Mouse (Mus musculus): ENCODE data around the gene Gmeb1.
"Not testable (repeated sequence)": the region's sequence is repeated elsewhere in the genome, so short reads cannot be mapped to it uniquely, and the experiment has no call there.

The Gmeb1 gene

GRCm38 (mm10) chr4:132273166-132273565 is 11.8 kb upstream of the Gmeb1 start:
- no peak for DNase-seq

- DNase-seq, result peak; percentile 82
Measured at GRCm38 (mm10) chr4:132269740-132270560, 8.5 kb upstream of the Gmeb1 start.

- DNase-seq, result no peak
Measured at GRCm38 (mm10) chr4:132268871-132269739, 7.7 kb upstream of the Gmeb1 start.

- DNase-seq, result no peak
Measured at GRCm38 (mm10) chr4:132266835-132267349, 5.5 kb upstream of the Gmeb1 start.

GRCm38 (mm10) chr4:132263313-132263712 is 1.9 kb upstream of the Gmeb1 start:
- DNase-seq, result no peak

GRCm38 (mm10) chr4:132262358-132262616 is 885 bp upstream of the Gmeb1 start:
- DNase-seq, result no peak

GRCm38 (mm10) chr4:132260404-132261379 is 710 bp downstream of the Gmeb1 start:
- peak; percentile 40 for DNase-seq

GRCm38 (mm10) chr4:132259248-132259647 is 2.2 kb downstream of the Gmeb1 start:
- no peak for DNase-seq

- no peak for DNase-seq
Measured at GRCm38 (mm10) chr4:132256384-132256783, 5.0 kb downstream of the Gmeb1 start.

- DNase-seq, result no peak
Measured at GRCm38 (mm10) chr4:132254986-132255385, 6.4 kb downstream of the Gmeb1 start.

- DNase-seq, result no peak
Measured at GRCm38 (mm10) chr4:132253622-132254021, 7.8 kb downstream of the Gmeb1 start.

GRCm38 (mm10) chr4:132253128-132253527 is 8.3 kb downstream of the Gmeb1 start:
- DNase-seq, result no peak

- no peak for DNase-seq
Measured at GRCm38 (mm10) chr4:132251596-132251995, 9.8 kb downstream of the Gmeb1 start.

- DNase-seq, result no peak
Measured at GRCm38 (mm10) chr4:132247451-132247997, 13.9 kb downstream of the Gmeb1 start.

GRCm38 (mm10) chr4:132245643-132246042 is 15.8 kb downstream of the Gmeb1 start:
- no peak for DNase-seq

GRCm38 (mm10) chr4:132241208-132241607 is 20.2 kb downstream of the Gmeb1 start:
- DNase-seq, result no peak

- no peak for DNase-seq
Measured at GRCm38 (mm10) chr4:132240367-132240766, 21.0 kb downstream of the Gmeb1 start.

GRCm38 (mm10) chr4:132238356-132238755 is 23.0 kb downstream of the Gmeb1 start:
- no peak for DNase-seq

- DNase-seq, result no peak
Measured at GRCm38 (mm10) chr4:132234710-132235109, 26.7 kb downstream of the Gmeb1 start.

GRCm38 (mm10) chr4:132230422-132230821 is 31.0 kb downstream of the Gmeb1 start:
- no peak for DNase-seq

- not testable (repeated sequence) for DNase-seq
Measured at GRCm38 (mm10) chr4:132222001-132222400, 39.4 kb downstream of the Gmeb1 start.

GRCm38 (mm10) chr4:132218439-132218838 is 43.0 kb downstream of the Gmeb1 start:
- DNase-seq, result not testable (repeated sequence)
